Comparison of ENCODE assay signal across 24 mouse cellular contexts in the genomic region with DNA sequence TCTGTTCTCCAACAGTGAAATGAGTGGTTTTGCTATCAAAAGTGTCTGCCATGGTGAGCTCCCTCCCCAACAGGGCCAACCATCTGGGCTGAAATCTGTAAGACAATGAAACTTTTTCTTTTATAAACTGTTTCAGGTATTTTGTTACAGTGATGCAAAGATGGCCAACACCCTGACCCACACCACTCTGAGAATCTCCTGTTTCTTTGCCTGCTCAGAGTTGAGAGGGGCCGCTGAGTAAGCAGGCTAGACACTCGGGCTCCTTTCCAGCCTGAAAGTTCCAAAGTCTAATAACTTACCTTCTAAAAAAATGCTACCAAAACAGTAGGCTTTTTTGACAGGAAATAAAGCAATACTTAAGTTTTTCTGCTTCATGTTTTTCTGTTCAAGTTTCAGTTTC.
DNase-seq lines count a peak whose midpoint lies in the region; ATAC-seq and TF ChIP-seq lines count a peak whose summit lies in the region.
"Had no signal": no experiment of that assay in that cellular context is flagged by ENCODE, and none has a peak within 500 bp of the region (broad histone marks: within the 10 kb centered on the region; RNA-seq: fewer than 3 reads in every experiment).

No protein-coding gene starts in this region.

- DNase-seq in kidney, adult 2 months: peak; percentile 76
- DNase-seq in liver, adult 2 months (ENCODE audit: extremely low read depth, low read depth, low spot score): peak; percentile 1
- DNase-seq in liver: no peak
- peak; percentile 42 for DNase-seq in ES-CJ7 (ENCODE audit: low read depth, low spot score)
- no peak for DNase-seq in cerebellum, adult 11-12 months
- DNase-seq in thymus, postnatal 14 days: no peak
- DNase-seq: cerebellum, adult 9-10 months; gastrocnemius, adult 2 months; heart, postnatal 14 days; lung, adult 18-20 months; midbrain, embryonic 14.5 days; spleen, adult 18-20 months had no signal

- no peaks in the 10 kb centered on the region for H3K9me3 ChIP-seq in kidney, embryonic 15.5 days (replicated peaks)
- H3K9me3 ChIP-seq: embryonic facial prominence, embryonic 10.5 days; G1E; hindbrain, embryonic 13.5 days; intestine, embryonic 15.5 days; neural tube, embryonic 13.5 days; stomach, embryonic 15.5 days had no signal

- WGBS in kidney, adult 2 months: 64% methylated on average over 2 of the region's 2 CpGs
- WGBS in kidney, embryonic 15.5 days: 88% methylated on average over 2 of the region's 2 CpGs
- WGBS in liver, adult 2 months: 85% methylated on average over 2 of the region's 2 CpGs

- H3K4me3 ChIP-seq in kidney, adult 2 months (ENCODE audit: insufficient read depth, low read depth, low read length): no peak overlapping the region
- no peak overlapping the region for H3K4me3 ChIP-seq in kidney, embryonic 15.5 days (replicated peaks)
- no peak overlapping the region for H3K4me3 ChIP-seq in liver, adult 2 months (ENCODE audit: insufficient read depth, low read depth, low read length)
- H3K4me3 ChIP-seq: embryonic facial prominence, embryonic 10.5 days; erythroblast, embryonic 14.5 days; gastrocnemius, adult 2 months; heart, embryonic 12.5 days; hindbrain, embryonic 13.5 days; intestine, embryonic 15.5 days; megakaryocyte, embryonic 14.5 days; neural tube, embryonic 13.5 days; stomach, embryonic 15.5 days had no signal

- H3K79me2 ChIP-seq in liver, adult 2 months (ENCODE audit: control insufficient read depth, insufficient read depth, low read length): no peaks in the 10 kb centered on the region

- no peak overlapping the region for H3K27ac ChIP-seq in kidney, adult 2 months (ENCODE audit: insufficient read depth, low read depth, low read length)
- H3K27ac ChIP-seq in kidney, embryonic 15.5 days: no peak overlapping the region
- H3K27ac ChIP-seq in liver, adult 2 months (replicated peaks; ENCODE audit: insufficient read depth, low read depth, low read length): no peak overlapping the region
- H3K27ac ChIP-seq: embryonic facial prominence, embryonic 10.5 days; gastrocnemius, adult 2 months; hindbrain, embryonic 13.5 days; intestine, embryonic 15.5 days; neural tube, embryonic 13.5 days; stomach, embryonic 15.5 days had no signal

- H3K4me2 ChIP-seq in kidney, embryonic 15.5 days: no peak overlapping the region
- H3K4me2 ChIP-seq: heart, embryonic 12.5 days; hindbrain, embryonic 13.5 days; intestine, embryonic 15.5 days; liver, embryonic 11.5 days; neural tube, embryonic 13.5 days; stomach, embryonic 15.5 days had no signal

- no peak for TF ChIP-seq CTCF in kidney, adult 2 months (conservative IDR thresholded peaks at IDR 0.05; ENCODE audit: insufficient read depth, insufficient read length, low read depth, low read length)
- TF ChIP-seq CTCF in liver, adult 2 months (IDR thresholded peaks at IDR 0.05; ENCODE audit: low read depth, low read length): no peak

- TF ChIP-seq POLR2A in kidney, adult 2 months (IDR thresholded peaks at IDR 0.05; ENCODE audit: low read depth, low read length): no peak
- TF ChIP-seq POLR2A in liver, adult 2 months (IDR thresholded peaks at IDR 0.05; ENCODE audit: extremely low read depth, insufficient read depth, low read length): no peak

- no peak overlapping the region for H3K9ac ChIP-seq in kidney, embryonic 15.5 days
- H3K9ac ChIP-seq in liver, adult 2 months (ENCODE audit: low read depth, low read length): no peak overlapping the region
- H3K9ac ChIP-seq: heart, embryonic 12.5 days; hindbrain, embryonic 13.5 days; intestine, embryonic 15.5 days; neural tube, embryonic 13.5 days; stomach, embryonic 15.5 days had no signal

- H3K4me1 ChIP-seq in kidney, adult 2 months (ENCODE audit: control insufficient read depth, insufficient read depth, low read length): peaks cover 2% of the 10 kb centered on the region; the same call in 1 of the 2 replicates
- H3K4me1 ChIP-seq in kidney, embryonic 15.5 days: peaks cover 13% of the 10 kb centered on the region; the same call in 1 of the 2 replicates
- no peaks in the 10 kb centered on the region for H3K4me1 ChIP-seq in liver, adult 2 months (ENCODE audit: control insufficient read depth, insufficient read depth, low read length)
- H3K4me1 ChIP-seq: stomach, embryonic 15.5 days had no signal

- no peak for ATAC-seq in kidney, embryonic 15.5 days (replicated peaks; ENCODE audit: low FRiP score)
- ATAC-seq in inflammation-experienced regulatory T-cells, adult 6 months: peak; percentile 27
- ATAC-seq: intestine, embryonic 15.5 days had no signal

- no peaks in the 10 kb centered on the region for H3K27me3 ChIP-seq in kidney, adult 2 months (replicated peaks; ENCODE audit: control insufficient read depth, insufficient read depth, low read length)
- H3K27me3 ChIP-seq in kidney, embryonic 15.5 days: no peaks in the 10 kb centered on the region
- H3K27me3 ChIP-seq in liver, adult 2 months (ENCODE audit: control insufficient read depth, insufficient read depth, low read length): no peaks in the 10 kb centered on the region
- H3K27me3 ChIP-seq: heart, embryonic 12.5 days; hindbrain, embryonic 13.5 days; intestine, embryonic 15.5 days; megakaryocyte, embryonic 14.5 days; neural tube, embryonic 13.5 days; stomach, embryonic 15.5 days had no signal

- H3K36me3 ChIP-seq in kidney, adult 2 months (ENCODE audit: control insufficient read depth, insufficient read depth, low read length): no peaks in the 10 kb centered on the region
- H3K36me3 ChIP-seq in kidney, embryonic 15.5 days: no peaks in the 10 kb centered on the region
- no peaks in the 10 kb centered on the region for H3K36me3 ChIP-seq in liver, adult 2 months (ENCODE audit: control insufficient read depth, insufficient read depth, low read length)
- H3K36me3 ChIP-seq: embryonic facial prominence, embryonic 10.5 days; G1E; heart, embryonic 12.5 days; hindbrain, embryonic 13.5 days; intestine, embryonic 15.5 days; neural tube, embryonic 13.5 days; stomach, embryonic 15.5 days had no signal

Comparison
In these comparisons a context has a peak if more than half of its experiments do, and no peak if none do; other contexts are left out.
1. DNase-seq: peak in kidney, adult 2 months (single experiment), liver, adult 2 months (single experiment) and ES-CJ7 (single experiment); none in liver (single experiment), cerebellum, adult 11-12 months (single experiment) and thymus, postnatal 14 days (single experiment).